Mouse (Mus musculus): ENCODE data around the gene Lrig2. TPM values are rescaled to one million over a fixed set of nuclear protein-coding genes. Genes with fewer than 3 reads are reported as not detected.
A peak's percentile ranks its signal among the peaks of the same experiment; 100 is the strongest.

Lrig2 gene
- polyA plus RNA-seq, 1 experiment from 2014 or later, result 9.1 TPM

- ATAC-seq, result no peak
Measured at GRCm38 (mm10) chr3:104353884-104354283, 157.8 kb downstream of the Lrig2 start.

GRCm38 (mm10) chr3:104352358-104353060 is 159.2 kb downstream of the Lrig2 start:
- Histone ChIP-seq H3K4me3 (ENCODE audit: low read length) (no peak overlapping the region), H3K4me2 (ENCODE audit: low read depth, low read length) (no peak overlapping the region), H3K9ac (ENCODE audit: low read depth, low read length) (no peak overlapping the region), H3K27me3 (replicated peaks; ENCODE audit: control insufficient read depth, insufficient read depth, low read length) (no peaks in the 10 kb centered on the region), H3K9me3 (ENCODE audit: control insufficient read depth, low read length) (no peaks in the 10 kb centered on the region), H3K36me3 (ENCODE audit: control insufficient read depth, insufficient read depth, low read length) (no peaks in the 10 kb centered on the region), H3K4me1 (ENCODE audit: control insufficient read depth, insufficient read depth, low read length) (peaks cover 21% of the 10 kb centered on the region; the same call in 1 of the 2 replicates), H3K27ac (ENCODE audit: low read length) (no peak overlapping the region)
- peak; percentile 71 for ATAC-seq
- WGBS, result 46% methylated on average over 7 of the region's 7 CpGs

More at GRCm38 (mm10) chr3:104353884-104354283, 157.8 kb downstream of the Lrig2 start:
- H3K27me3 ChIP-seq (replicated peaks; ENCODE audit: control insufficient read depth, insufficient read depth, low read length), result no peaks in the 10 kb centered on the region
- no peaks in the 10 kb centered on the region for H3K9me3 ChIP-seq (ENCODE audit: control insufficient read depth, low read length)
- H3K4me2 ChIP-seq (ENCODE audit: low read depth, low read length), result no peak overlapping the region
- no peak overlapping the region for H3K27ac ChIP-seq (ENCODE audit: low read length)
- no peak overlapping the region for H3K9ac ChIP-seq (ENCODE audit: low read depth, low read length)
- H3K4me3 ChIP-seq (ENCODE audit: low read length), result no peak overlapping the region
- 44% methylated on average over 3 of the region's 3 CpGs for WGBS
- no peaks in the 10 kb centered on the region for H3K36me3 ChIP-seq (ENCODE audit: control insufficient read depth, insufficient read depth, low read length)
- peaks cover 24% of the 10 kb centered on the region; the same call in 1 of the 2 replicates for H3K4me1 ChIP-seq (ENCODE audit: control insufficient read depth, insufficient read depth, low read length)

- no peaks in the 10 kb centered on the region for H3K36me3 ChIP-seq (ENCODE audit: control insufficient read depth, insufficient read depth, low read length)
- no peaks in the 10 kb centered on the region for H3K9me3 ChIP-seq (ENCODE audit: control insufficient read depth, low read length)
- H3K27me3 ChIP-seq (replicated peaks; ENCODE audit: control insufficient read depth, insufficient read depth, low read length), result no peaks in the 10 kb centered on the region
- 0 out of 2 replicates have a peak, but pooled peaks have one; percentile 8 for ATAC-seq
- no peak overlapping the region for H3K27ac ChIP-seq (ENCODE audit: low read length)
- H3K4me3 ChIP-seq (ENCODE audit: low read length), result no peak overlapping the region
- no peak overlapping the region for H3K4me2 ChIP-seq (ENCODE audit: low read depth, low read length)
- WGBS, result 70% methylated on average over 2 of the region's 2 CpGs
- no peak overlapping the region for H3K9ac ChIP-seq (ENCODE audit: low read depth, low read length)
- H3K4me1 ChIP-seq (ENCODE audit: control insufficient read depth, insufficient read depth, low read length), result peaks cover 21% of the 10 kb centered on the region; the same call in 1 of the 2 replicates
Measured at GRCm38 (mm10) chr3:104350253-104350945, 161.3 kb downstream of the Lrig2 start.

GRCm38 (mm10) chr3:104349847-104350228 is 161.9 kb downstream of the Lrig2 start:
- WGBS, result 62% methylated on average over 2 of the region's 2 CpGs
- no peaks in the 10 kb centered on the region for H3K9me3 ChIP-seq (ENCODE audit: control insufficient read depth, low read length)
- peaks cover 21% of the 10 kb centered on the region; the same call in 1 of the 2 replicates for H3K4me1 ChIP-seq (ENCODE audit: control insufficient read depth, insufficient read depth, low read length)
- H3K4me3 ChIP-seq (ENCODE audit: low read length), result no peak overlapping the region
- H3K27me3 ChIP-seq (replicated peaks; ENCODE audit: control insufficient read depth, insufficient read depth, low read length), result no peaks in the 10 kb centered on the region
- H3K4me2 ChIP-seq (ENCODE audit: low read depth, low read length), result no peak overlapping the region
- no peak overlapping the region for H3K9ac ChIP-seq (ENCODE audit: low read depth, low read length)
- ATAC-seq, result peak; percentile 52
- no peaks in the 10 kb centered on the region for H3K36me3 ChIP-seq (ENCODE audit: control insufficient read depth, insufficient read depth, low read length)
- no peak overlapping the region for H3K27ac ChIP-seq (ENCODE audit: low read length)

GRCm38 (mm10) chr3:104349203-104349846 is 162.4 kb downstream of the Lrig2 start:
- Histone ChIP-seq H3K4me2 (ENCODE audit: low read depth, low read length) (no peak overlapping the region), H3K9ac (ENCODE audit: low read depth, low read length) (no peak overlapping the region), H3K4me1 (ENCODE audit: control insufficient read depth, insufficient read depth, low read length) (peaks cover 21% of the 10 kb centered on the region; the same call in 1 of the 2 replicates), H3K27ac (ENCODE audit: low read length) (no peak overlapping the region), H3K27me3 (replicated peaks; ENCODE audit: control insufficient read depth, insufficient read depth, low read length) (no peaks in the 10 kb centered on the region), H3K9me3 (ENCODE audit: control insufficient read depth, low read length) (no peaks in the 10 kb centered on the region), H3K36me3 (ENCODE audit: control insufficient read depth, insufficient read depth, low read length) (no peaks in the 10 kb centered on the region), H3K4me3 (ENCODE audit: low read length) (no peak overlapping the region)
- 43% methylated on average over 8 of the region's 8 CpGs for WGBS
- no peak for ATAC-seq

Other genes starting within 250 kb of the Lrig2 start
- 48.3 and 48.8 TPM in 2 replicates for gene Slc16a1, start 126.8 kb upstream of the Lrig2 start, polyA plus RNA-seq (2015; fragmentation: Nextera tagmentation; extraction: Ambion mirVana)